Mouse (Mus musculus) thymus, postnatal 10 days (tissue): Measurements from ENCODE around the gene Otp.

Experiments
- DNase-seq, 2 experiments: peaks; one replicate each; pipeline ENCODE4 v3.0.0; 2021; ENCODE audit warnings: low spot score in 2 of 2

Gene Otp

GRCm38 (mm10) chr13:94873111-94874038, 2.0 kb upstream of the Otp start:
- DNase-seq, result no peak

DNA sequence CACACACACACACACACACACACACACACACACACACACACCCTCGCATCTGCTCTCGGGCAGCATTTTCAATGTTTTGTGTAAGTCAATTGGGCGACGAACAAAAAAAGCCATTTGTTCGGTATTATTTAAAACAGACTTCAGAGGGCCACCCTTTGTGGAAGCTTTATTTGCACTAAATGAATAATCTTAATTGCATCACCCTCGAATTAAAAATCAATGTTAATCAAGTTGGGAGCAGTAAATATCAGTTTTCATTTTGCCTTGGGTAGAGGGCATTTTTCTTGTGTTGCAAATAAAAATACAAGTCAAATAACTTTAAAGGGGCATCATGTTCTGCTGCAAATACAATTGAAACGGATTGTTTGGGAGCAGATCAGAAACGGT, 1.4 kb upstream of the Otp start:
- no peak for DNase-seq

DNA sequence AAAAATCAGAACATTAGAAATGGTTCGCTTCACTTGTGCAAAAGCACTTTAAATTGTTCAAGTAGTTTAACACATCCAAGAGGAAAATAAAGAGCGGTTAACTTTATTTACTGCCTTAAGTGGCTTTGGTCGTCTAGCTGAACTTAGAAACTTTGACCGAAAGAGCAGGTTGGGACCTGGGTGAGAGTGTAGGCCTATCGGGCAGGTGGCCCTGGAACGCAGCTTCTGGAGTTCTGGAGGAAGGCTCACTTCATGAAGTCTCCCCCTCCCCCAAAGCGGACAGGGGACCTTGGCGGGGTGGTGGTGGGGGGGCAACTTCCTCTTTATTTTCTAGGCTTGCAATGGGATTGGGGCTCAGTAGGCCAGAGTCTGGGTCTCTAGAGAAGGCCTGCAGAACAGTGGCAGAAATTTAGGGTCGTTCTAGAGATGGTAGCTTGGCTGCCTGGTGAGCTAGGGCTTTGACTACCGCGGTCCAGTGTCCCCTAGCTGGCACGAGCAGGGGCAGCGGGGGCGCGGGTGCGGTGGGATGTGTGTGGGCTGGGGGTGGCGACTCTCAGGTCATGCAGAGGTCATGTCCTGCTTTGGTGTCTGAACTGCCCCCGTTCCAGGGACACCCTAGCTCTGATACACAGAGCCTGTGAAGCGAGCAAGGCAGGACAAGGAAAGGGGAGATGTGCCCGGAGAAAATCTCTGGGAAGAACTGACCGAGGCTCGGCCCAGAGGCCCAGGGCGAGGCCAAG, 576 bp upstream of the Otp start:
- no peak for DNase-seq

DNA sequence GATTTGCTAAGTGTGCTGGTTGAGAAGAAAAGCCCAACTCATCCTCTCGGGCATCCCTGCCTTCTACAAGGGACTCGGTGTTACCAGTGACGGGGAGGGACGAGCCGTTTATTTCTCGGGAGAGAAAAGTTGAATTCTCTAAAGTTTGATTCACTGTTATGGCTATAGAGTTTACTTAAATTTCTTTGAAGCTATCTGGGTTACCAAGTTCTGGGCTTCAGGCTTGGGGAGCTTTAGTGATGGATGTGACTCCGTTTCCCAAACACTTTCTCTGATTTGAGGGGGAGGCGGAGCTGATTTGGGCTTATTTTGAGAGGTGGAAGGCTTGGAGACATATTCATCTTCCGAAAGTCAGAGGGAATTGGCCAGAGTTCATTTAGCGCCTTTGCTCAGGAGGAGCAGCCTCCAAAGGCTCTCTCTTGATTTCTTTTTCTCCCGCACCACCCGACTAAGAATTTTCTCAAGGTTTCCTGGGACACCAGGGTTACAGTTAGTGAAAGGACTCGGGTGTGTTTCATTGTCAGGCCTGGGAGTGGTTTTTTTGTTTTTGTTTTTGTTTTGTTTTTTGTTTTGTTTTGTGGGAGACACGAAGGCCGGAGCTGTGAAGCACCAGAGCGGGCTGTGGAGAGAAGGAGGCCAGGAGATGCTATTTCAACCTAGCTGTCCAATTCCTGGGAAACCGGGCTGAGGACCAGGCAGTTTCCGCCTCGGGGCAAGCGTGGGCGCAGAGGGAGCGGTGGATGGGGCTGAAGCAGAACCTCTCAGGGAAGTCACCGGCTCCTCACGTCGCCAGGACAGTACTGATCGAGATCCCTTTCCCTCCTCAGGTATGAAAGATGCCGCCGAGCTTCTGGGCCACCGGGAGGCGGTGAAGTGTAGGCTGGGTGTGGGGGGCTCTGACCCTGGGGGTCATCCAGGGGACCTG, 1.1 kb downstream of the Otp start:
- no peak for DNase-seq

DNA sequence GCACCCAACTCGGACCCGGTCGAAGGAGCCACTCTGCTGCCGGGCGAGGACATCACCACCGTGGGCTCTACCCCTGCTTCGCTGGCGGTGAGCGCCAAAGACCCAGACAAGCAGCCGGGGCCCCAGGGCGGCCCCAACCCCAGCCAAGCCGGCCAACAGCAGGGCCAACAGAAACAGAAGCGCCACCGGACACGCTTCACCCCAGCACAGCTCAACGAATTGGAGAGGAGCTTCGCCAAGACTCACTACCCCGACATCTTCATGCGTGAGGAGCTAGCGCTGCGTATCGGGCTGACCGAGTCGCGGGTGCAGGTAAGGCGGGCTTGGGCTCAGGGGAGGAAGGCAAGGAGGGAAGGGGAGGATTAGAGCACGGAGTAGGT, 1.8 kb downstream of the Otp start:
- DNase-seq, result no peak

DNA sequence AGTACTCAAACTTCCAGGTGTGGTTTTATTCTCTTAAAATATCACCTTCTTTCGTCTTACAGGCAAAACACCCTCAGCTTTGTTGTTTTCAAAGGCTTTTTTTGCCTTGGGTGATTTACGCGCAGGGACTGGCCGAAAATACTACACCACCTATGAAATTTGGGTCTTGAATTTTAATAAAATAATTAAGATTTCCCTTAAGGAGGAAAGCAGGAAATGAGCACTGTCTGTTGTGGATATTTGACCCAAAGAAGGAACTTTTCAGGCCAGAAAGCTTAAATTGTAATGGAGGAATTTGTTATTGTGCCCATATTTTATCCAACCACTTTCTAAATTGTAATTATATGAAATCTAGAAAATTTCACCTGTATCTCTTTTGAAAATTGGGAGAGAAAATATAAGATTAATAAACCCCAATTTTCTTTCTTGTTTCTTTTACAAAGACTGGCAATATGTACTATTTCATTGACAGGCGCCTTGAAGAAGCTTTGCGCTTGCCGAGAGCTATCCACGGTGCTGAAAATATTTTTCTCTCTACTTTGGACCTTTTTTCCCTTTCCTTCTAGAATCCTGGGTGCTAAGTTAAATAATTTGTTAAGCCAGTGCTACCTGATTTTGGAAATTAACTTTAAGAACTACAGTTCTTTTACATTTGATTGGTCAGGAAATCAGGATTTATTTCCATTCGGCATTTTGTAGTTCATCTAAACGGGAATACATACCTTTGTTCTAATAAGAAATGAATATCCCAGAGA, 2.8 kb downstream of the Otp start:
- no peak for DNase-seq

DNA sequence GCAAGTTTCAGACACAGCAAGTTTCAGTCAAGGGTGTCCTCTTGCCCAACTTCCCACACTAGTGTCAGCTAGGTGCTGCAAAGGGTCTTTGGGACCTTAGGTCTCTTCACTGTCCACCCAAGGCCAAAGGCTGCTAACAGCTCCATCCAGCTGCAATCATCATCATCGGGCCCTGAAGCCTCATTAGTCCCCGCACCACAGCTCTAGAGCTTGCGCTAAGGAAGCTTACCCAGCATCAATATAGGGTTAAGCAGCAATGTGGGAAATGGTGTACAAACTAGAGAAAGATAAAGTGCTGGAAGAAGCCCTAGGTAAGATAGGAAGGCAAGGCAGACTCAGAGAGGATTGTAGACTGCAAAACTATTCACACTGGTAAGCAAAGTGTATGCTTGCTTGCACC, 5.8 kb downstream of the Otp start:
- DNase-seq, result no peak

DNA sequence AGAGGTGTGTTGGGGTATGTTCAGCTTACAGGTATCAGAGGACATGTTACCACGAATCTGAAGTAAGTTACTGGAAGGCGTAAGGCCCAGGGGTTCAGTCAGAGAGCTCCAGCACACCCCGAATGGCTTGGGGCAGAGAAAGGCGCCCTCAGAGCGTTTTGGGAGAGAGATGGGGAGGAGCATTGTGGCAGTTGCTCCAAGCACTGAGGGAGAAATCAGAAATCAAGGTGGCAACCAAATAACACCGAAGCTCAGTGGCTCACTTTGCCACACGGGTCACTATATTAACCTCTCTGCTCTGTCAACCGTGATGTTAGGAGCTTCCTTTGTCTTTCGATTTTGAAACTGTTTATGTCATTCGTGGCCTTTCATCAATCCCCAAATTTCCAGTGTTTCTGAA, 6.8 kb downstream of the Otp start:
- no peak for DNase-seq

DNA sequence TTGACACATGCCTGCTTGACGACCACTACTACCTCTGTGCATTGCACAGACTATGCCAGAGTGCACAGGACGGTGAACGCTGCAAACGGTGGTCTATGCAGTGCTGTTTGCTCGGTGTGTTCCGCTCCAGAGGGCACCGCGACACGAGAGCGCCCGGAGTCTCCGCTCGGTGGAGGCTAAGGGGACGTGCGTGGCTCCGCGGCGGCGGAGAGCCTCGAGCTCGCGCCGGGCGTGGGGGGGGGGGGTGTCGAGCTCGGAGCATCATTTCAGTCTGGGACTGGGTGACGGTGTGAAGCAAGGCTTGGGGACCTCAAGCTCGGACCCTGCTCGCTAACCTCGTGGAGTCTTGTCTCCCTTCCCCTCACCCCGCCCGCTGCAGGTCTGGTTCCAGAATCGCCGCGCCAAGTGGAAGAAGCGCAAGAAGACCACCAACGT, 7.3 kb downstream of the Otp start:
- DNase-seq, result no peak

DNA sequence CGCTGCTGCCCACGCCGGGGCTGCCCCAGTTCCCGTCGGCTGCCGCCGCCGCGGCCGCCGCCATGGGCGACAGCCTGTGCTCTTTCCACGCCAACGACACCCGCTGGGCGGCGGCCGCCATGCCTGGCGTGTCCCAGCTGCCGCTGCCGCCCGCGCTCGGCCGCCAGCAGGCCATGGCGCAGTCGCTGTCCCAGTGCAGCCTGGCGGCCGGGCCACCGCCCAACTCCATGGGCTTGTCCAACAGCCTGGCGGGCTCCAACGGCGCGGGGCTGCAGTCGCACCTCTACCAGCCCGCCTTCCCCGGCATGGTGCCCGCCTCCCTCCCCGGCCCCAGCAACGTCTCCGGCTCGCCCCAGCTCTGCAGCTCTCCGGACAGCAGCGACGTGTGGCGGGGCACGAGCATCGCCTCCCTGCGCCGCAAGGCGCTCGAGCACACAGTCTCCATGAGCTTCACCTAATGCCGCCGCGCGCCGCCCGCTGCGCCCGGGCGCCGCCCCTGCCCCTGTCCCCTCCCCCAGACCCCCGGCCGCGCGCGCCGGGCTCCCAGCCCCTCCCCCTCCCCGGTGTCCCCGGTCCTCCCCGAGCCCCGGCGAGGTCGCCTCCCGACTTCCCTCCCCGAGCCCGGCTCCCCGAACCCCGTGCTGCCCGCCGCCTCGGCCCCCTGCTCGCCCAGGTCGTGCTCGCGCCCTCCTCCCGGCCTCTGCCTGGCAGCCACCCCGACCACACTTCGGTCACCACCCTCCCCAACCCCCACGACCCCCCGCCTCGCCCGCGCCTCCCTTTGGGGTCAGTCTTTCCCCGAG, 8.0 kb downstream of the Otp start:
- DNase-seq, result no peak

DNA sequence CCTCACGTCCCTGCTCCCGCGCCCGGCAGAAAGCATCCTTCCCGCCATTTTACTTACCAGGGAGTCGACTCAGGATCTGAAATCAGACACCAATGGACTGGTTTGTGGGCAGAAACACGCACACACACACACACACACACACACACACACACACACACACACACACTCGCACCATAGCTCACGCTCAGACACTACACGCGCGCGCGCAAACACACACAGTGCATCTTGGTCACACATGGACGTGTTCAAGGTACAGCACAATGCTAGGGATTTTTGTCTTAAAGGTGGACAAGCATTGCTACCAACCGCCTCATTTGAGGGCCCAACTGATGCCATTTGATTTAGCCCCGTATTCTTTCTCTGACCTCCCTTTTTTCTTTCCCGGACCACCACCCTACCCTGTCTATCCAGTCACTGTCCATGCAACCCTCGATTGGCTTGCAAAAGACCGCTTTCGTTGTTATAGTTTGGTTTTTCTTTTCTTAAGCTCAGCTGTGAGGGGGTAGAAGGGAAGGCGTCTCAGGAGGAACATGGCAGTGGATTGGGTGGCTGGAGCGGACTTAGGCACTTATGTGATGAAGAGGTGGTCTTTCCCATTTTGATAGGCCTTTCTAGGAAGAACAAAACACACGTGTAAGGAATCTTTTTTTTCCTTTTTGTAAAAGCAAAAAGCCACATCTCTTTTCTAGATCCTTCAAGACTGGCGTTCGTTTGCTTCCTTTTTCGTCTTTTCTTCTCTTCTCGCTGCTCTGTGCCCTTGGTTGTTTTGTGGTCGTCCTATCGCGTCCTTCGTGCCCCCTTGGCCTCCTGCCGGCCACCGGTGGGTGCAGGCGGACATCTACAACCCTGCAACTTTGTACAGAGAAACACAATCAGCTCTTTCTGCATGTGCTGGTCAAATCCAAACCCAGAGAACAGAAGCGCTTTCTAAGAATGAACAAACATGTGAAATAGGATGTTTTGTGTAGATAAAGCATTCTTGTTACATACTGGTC, 8.9 kb downstream of the Otp start:
- DNase-seq, result no peak

GRCm38 (mm10) chr13:94885291-94886235, 10.2 kb downstream of the Otp start:
- no peak for DNase-seq

GRCm38 (mm10) chr13:94907841-94908240, 32.4 kb downstream of the Otp start:
- no peak for DNase-seq

DNA sequence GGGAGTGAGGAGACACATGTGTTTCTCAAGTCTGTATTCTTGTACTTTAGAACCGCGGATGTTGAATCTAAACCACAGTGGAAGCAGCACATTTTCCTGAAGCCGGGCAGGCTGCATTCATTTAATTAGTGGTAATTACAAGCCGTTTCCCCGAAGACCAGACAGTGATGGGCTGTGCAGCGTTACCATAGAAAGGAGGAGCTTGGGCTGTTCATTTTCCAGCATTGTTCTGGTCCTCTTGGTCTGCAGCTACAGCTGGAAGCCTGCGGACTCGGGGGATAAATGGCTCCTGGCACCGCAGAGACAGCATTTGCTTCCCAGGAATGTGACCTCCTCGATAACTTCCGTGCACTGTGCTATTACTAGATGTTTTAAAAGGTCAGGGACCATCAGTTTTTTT, 37.6 kb downstream of the Otp start:
- no peak for DNase-seq

- no peak for DNase-seq
Observed at GRCm38 (mm10) chr13:94915654-94916053, 40.3 kb downstream of the Otp start.

GRCm38 (mm10) chr13:94928086-94928485, 52.7 kb downstream of the Otp start:
- no peak for DNase-seq
